Mouse (Mus musculus) heart, postnatal 10 days (tissue): ENCODE results near the gene Parp4. TPM values are rescaled to one million over a fixed set of nuclear protein-coding genes. Genes with fewer than 3 reads are reported as not detected.

Source experiments
- DNase-seq, 2 experiments: peaks; one replicate each; pipeline ENCODE4 v3.0.0; 2021
- intact Hi-C: fragments of 180-260 bp; cut with DNase I; formaldehyde crosslinking; loops from one replicate; pipeline ENCODE4 v1.15.1; 2025
- total RNA-seq, 2 experiments: library from RNA; stranded (reverse); gene quantifications; 2 replicates each; pipeline ENCODE4 v1.2.3; 2021

Gene Parp4
- total RNA-seq, 2 experiments from 2014 or later: 26.8 to 29.4 TPM

- DNase-seq: no peak
- intact Hi-C loops: no loop called here
These were observed 29.0 kb downstream of the Parp4 start for GRCm38 (mm10) chr14:56604438-56604837.

- DNase-seq: no peak
- intact Hi-C loops: no loop called here
These were observed 29.7 kb downstream of the Parp4 start for GRCm38 (mm10) chr14:56605136-56605535.

GRCm38 (mm10) chr14:56613212-56613611 is 37.8 kb downstream of the Parp4 start:
- intact Hi-C loops: no loop called here

GRCm38 (mm10) chr14:56617470-56617869 is 42.1 kb downstream of the Parp4 start:
- DNase-seq: no peak
- intact Hi-C loops: no loop called here

More at GRCm38 (mm10) chr14:56613212-56613611, 37.8 kb downstream of the Parp4 start:
- DNase-seq: no peak

- no peak for DNase-seq
- intact Hi-C loops: no loop called here
These were observed 45.0 kb downstream of the Parp4 start for GRCm38 (mm10) chr14:56620425-56620824.

- intact Hi-C loops: no loop called here
These were observed 50.8 kb downstream of the Parp4 start for GRCm38 (mm10) chr14:56626202-56626601.

GRCm38 (mm10) chr14:56628336-56628735 is 52.9 kb downstream of the Parp4 start:
- intact Hi-C loops: no loop called here
- no peak for DNase-seq

More at GRCm38 (mm10) chr14:56626202-56626601, 50.8 kb downstream of the Parp4 start:
- DNase-seq: no peak

GRCm38 (mm10) chr14:56631109-56631508 is 55.7 kb downstream of the Parp4 start:
- intact Hi-C loops: no loop called here
- DNase-seq: no peak

- no peak for DNase-seq
- intact Hi-C loops: no loop called here
These were observed 71.8 kb downstream of the Parp4 start for GRCm38 (mm10) chr14:56647206-56647605.

GRCm38 (mm10) chr14:56649448-56649847 is 74.0 kb downstream of the Parp4 start:
- intact Hi-C loops: no loop called here
- DNase-seq: no peak

GRCm38 (mm10) chr14:56665651-56666050 is 90.2 kb downstream of the Parp4 start:
- intact Hi-C loops: loop anchor here (5.0 kb wide), 1 partner anchor 222 kb away; the partner anchor contains the start of gene Zmym2

GRCm38 (mm10) chr14:56666909-56667308 is 91.5 kb downstream of the Parp4 start:
- intact Hi-C loops: loop anchor here (5.0 kb wide), 1 partner anchor 220 kb away; the partner anchor contains the start of gene Zmym2
- no peak for DNase-seq

More at GRCm38 (mm10) chr14:56665651-56666050, 90.2 kb downstream of the Parp4 start:
- peak; percentile 32 to 42 for DNase-seq

GRCm38 (mm10) chr14:56667969-56668802 is 92.8 kb downstream of the Parp4 start, which contains the start of gene Mphosph8:
TSS of gene Mphosph8 (plus strand) at chr14:56668248.
- peak; percentile 100 for DNase-seq
- intact Hi-C loops: loop anchor here (5.0 kb wide), 1 partner anchor 219 kb away; the partner anchor contains the start of gene Zmym2

GRCm38 (mm10) chr14:56669046-56669620 is 93.7 kb downstream of the Parp4 start:
- intact Hi-C loops: loop anchor here (5.0 kb wide), 1 partner anchor 218 kb away; the partner anchor contains the start of gene Zmym2
- no peak for DNase-seq

- intact Hi-C loops: no loop called here
- DNase-seq: no peak
These were observed 110.0 kb downstream of the Parp4 start for GRCm38 (mm10) chr14:56685426-56685825.

- no peak for DNase-seq
- intact Hi-C loops: no loop called here
These were observed 113.7 kb downstream of the Parp4 start for GRCm38 (mm10) chr14:56689116-56689515.

- intact Hi-C loops: no loop called here
- DNase-seq: no peak
These were observed 114.3 kb downstream of the Parp4 start for GRCm38 (mm10) chr14:56689766-56690165.

- no peak for DNase-seq
- intact Hi-C loops: no loop called here
These were observed 120.1 kb downstream of the Parp4 start for GRCm38 (mm10) chr14:56695495-56695894.

- no peak for DNase-seq
- intact Hi-C loops: no loop called here
These were observed 122.4 kb downstream of the Parp4 start for GRCm38 (mm10) chr14:56697836-56698235.

- DNase-seq: no peak
- intact Hi-C loops: no loop called here
These were observed 127.2 kb downstream of the Parp4 start for GRCm38 (mm10) chr14:56702644-56703043.

- intact Hi-C loops: no loop called here
- DNase-seq: no peak
These were observed 130.3 kb downstream of the Parp4 start for GRCm38 (mm10) chr14:56705687-56706086.
